Mouse (Mus musculus): ENCODE results near the gene Ly6g5c. TPM values are rescaled to one million over a fixed set of nuclear protein-coding genes. Genes with fewer than 3 reads are reported as not detected.

Gene Ly6g5c
- polyA plus RNA-seq, 1 experiment, result 0.28 TPM

GRCm38 (mm10) chr17:35094475-35095365 lies 13.4 kb upstream of the Ly6g5c start:
- Histone ChIP-seq H3K4me3 (replicated peaks; ENCODE audit: insufficient read depth, low read depth, low read length) (no peak overlapping the region), H3K27ac (ENCODE audit: insufficient read depth, low read length) (0 out of 2 replicates have a peak overlapping the region, but pooled peaks have one; percentile 15), H3K27me3 (ENCODE audit: control insufficient read depth, insufficient read depth, low read length) (no peaks in the 10 kb centered on the region), H3K4me1 (ENCODE audit: control insufficient read depth, insufficient read depth, low read length) (peaks cover 66% of the 10 kb centered on the region)
- DNase-seq, result peak in 1 of 2 experiments; percentile 53
- TF ChIP-seq CTCF (IDR thresholded peaks at IDR 0.05; ENCODE audit: borderline replicate concordance, insufficient read depth, low read depth, low read length) (no peak), POLR2A (IDR thresholded peaks at IDR 0.05; ENCODE audit: borderline replicate concordance, insufficient read depth, low read length) (no peak)
- 53% methylated on average over 15 of the region's 15 CpGs for WGBS

GRCm38 (mm10) chr17:35096597-35096996 lies 11.5 kb upstream of the Ly6g5c start:
- peak; percentile 59 to 67 for DNase-seq
- Histone ChIP-seq H3K27ac (ENCODE audit: insufficient read depth, low read length) (peak overlapping the region; percentile 86), H3K27me3 (ENCODE audit: control insufficient read depth, insufficient read depth, low read length) (no peaks in the 10 kb centered on the region), H3K4me3 (replicated peaks; ENCODE audit: insufficient read depth, low read depth, low read length) (no peak overlapping the region), H3K4me1 (ENCODE audit: control insufficient read depth, insufficient read depth, low read length) (peaks cover 76% of the 10 kb centered on the region)
- no peak for TF ChIP-seq POLR2A (IDR thresholded peaks at IDR 0.05; ENCODE audit: borderline replicate concordance, insufficient read depth, low read length)
- TF ChIP-seq CTCF (IDR thresholded peaks at IDR 0.05; ENCODE audit: borderline replicate concordance, insufficient read depth, low read depth, low read length), result no peak
- WGBS, result 20% methylated on average over 12 of the region's 12 CpGs

- WGBS, result 13% methylated on average over 12 of the region's 12 CpGs
- Histone ChIP-seq H3K27me3 (ENCODE audit: control insufficient read depth, insufficient read depth, low read length) (no peaks in the 10 kb centered on the region), H3K27ac (ENCODE audit: insufficient read depth, low read length) (peak overlapping the region; percentile 86), H3K4me3 (replicated peaks; ENCODE audit: insufficient read depth, low read depth, low read length) (no peak overlapping the region), H3K4me1 (ENCODE audit: control insufficient read depth, insufficient read depth, low read length) (peaks cover 76% of the 10 kb centered on the region)
- TF ChIP-seq POLR2A (IDR thresholded peaks at IDR 0.05; ENCODE audit: borderline replicate concordance, insufficient read depth, low read length), result no peak
- TF ChIP-seq CTCF (IDR thresholded peaks at IDR 0.05; ENCODE audit: borderline replicate concordance, insufficient read depth, low read depth, low read length), result 0 out of 2 replicates have a peak, but pooled peaks have one; percentile 41
- DNase-seq, result peak; percentile 72 to 78
These were observed 10.9 kb upstream of the Ly6g5c start for GRCm38 (mm10) chr17:35097164-35097655.

GRCm38 (mm10) chr17:35100196-35100765 lies 7.8 kb upstream of the Ly6g5c start:
- DNase-seq, result no peak

GRCm38 (mm10) chr17:35101161-35101560 lies 6.9 kb upstream of the Ly6g5c start:
- Histone ChIP-seq H3K4me3 (replicated peaks; ENCODE audit: insufficient read depth, low read depth, low read length) (no peak overlapping the region), H3K27ac (ENCODE audit: insufficient read depth, low read length) (peak overlapping the region; percentile 29), H3K4me1 (ENCODE audit: control insufficient read depth, insufficient read depth, low read length) (peaks cover 80% of the 10 kb centered on the region), H3K27me3 (ENCODE audit: control insufficient read depth, insufficient read depth, low read length) (no peaks in the 10 kb centered on the region)
- WGBS, result 30% methylated on average over 11 of the region's 11 CpGs
- DNase-seq, result no peak
- TF ChIP-seq POLR2A (IDR thresholded peaks at IDR 0.05; ENCODE audit: borderline replicate concordance, insufficient read depth, low read length) (no peak), CTCF (IDR thresholded peaks at IDR 0.05; ENCODE audit: borderline replicate concordance, insufficient read depth, low read depth, low read length) (no peak)

More at GRCm38 (mm10) chr17:35100196-35100765, 7.8 kb upstream of the Ly6g5c start:
- peaks cover 78% of the 10 kb centered on the region for H3K4me1 ChIP-seq (ENCODE audit: control insufficient read depth, insufficient read depth, low read length)
- no peak overlapping the region for H3K27ac ChIP-seq (ENCODE audit: insufficient read depth, low read length)
- no peak overlapping the region for H3K4me3 ChIP-seq (replicated peaks; ENCODE audit: insufficient read depth, low read depth, low read length)
- WGBS, result 46% methylated on average over 10 of the region's 10 CpGs
- TF ChIP-seq CTCF (IDR thresholded peaks at IDR 0.05; ENCODE audit: borderline replicate concordance, insufficient read depth, low read depth, low read length) (no peak), POLR2A (IDR thresholded peaks at IDR 0.05; ENCODE audit: borderline replicate concordance, insufficient read depth, low read length) (no peak)
- no peaks in the 10 kb centered on the region for H3K27me3 ChIP-seq (ENCODE audit: control insufficient read depth, insufficient read depth, low read length)

GRCm38 (mm10) chr17:35102299-35102698 lies 5.8 kb upstream of the Ly6g5c start:
- H3K4me3 ChIP-seq (replicated peaks; ENCODE audit: insufficient read depth, low read depth, low read length), result no peak overlapping the region
- WGBS, result 18% methylated on average over 8 of the region's 8 CpGs
- H3K4me1 ChIP-seq (ENCODE audit: control insufficient read depth, insufficient read depth, low read length), result peaks cover 71% of the 10 kb centered on the region
- peak in 1 of 2 experiments; percentile 55 for DNase-seq
- H3K27ac ChIP-seq (ENCODE audit: insufficient read depth, low read length), result peak overlapping the region; percentile 29
- no peak for TF ChIP-seq CTCF (IDR thresholded peaks at IDR 0.05; ENCODE audit: borderline replicate concordance, insufficient read depth, low read depth, low read length)
- TF ChIP-seq POLR2A (IDR thresholded peaks at IDR 0.05; ENCODE audit: borderline replicate concordance, insufficient read depth, low read length), result no peak
- H3K27me3 ChIP-seq (ENCODE audit: control insufficient read depth, insufficient read depth, low read length), result no peaks in the 10 kb centered on the region

GRCm38 (mm10) chr17:35103221-35103690 lies 4.8 kb upstream of the Ly6g5c start:
- Histone ChIP-seq H3K4me3 (replicated peaks; ENCODE audit: insufficient read depth, low read depth, low read length) (no peak overlapping the region), H3K4me1 (ENCODE audit: control insufficient read depth, insufficient read depth, low read length) (peaks cover 68% of the 10 kb centered on the region), H3K27me3 (ENCODE audit: control insufficient read depth, insufficient read depth, low read length) (no peaks in the 10 kb centered on the region), H3K27ac (ENCODE audit: insufficient read depth, low read length) (no peak overlapping the region)
- DNase-seq, result no peak
- TF ChIP-seq POLR2A (IDR thresholded peaks at IDR 0.05; ENCODE audit: borderline replicate concordance, insufficient read depth, low read length), result no peak
- no peak for TF ChIP-seq CTCF (IDR thresholded peaks at IDR 0.05; ENCODE audit: borderline replicate concordance, insufficient read depth, low read depth, low read length)
- WGBS, result 35% methylated on average over 6 of the region's 6 CpGs
